Mouse (Mus musculus): ENCODE data around the gene Tex19.1.

- TF ChIP-seq POLR2A (IDR thresholded peaks at IDR 0.05; ENCODE audit: borderline replicate concordance, insufficient read depth, low read length) (no peak), CTCF (IDR thresholded peaks at IDR 0.05; ENCODE audit: borderline replicate concordance, insufficient read depth, low read depth, low read length) (no peak)
Observed at GRCm38 (mm10) chr11:121118577-121118976, 27.4 kb upstream of the Tex19.1 start, which contains the start of gene Tex19.2.
